Mouse (Mus musculus) adrenal gland, adult 18-20 months (tissue): ENCODE results near the gene Pabpn1l. TPM values are rescaled to one million over a fixed set of nuclear protein-coding genes. Genes with fewer than 3 reads are reported as not detected.
A peak's percentile ranks its signal among the peaks of the same experiment; 100 is the strongest.

Source experiments
- DNase-seq, 2 experiments: peaks; one replicate each; pipeline ENCODE4 v3.0.0; 2021 to 2022; ENCODE audit warnings: low spot score in 2 of 2
- total RNA-seq, 2 experiments: library from RNA; stranded (reverse); gene quantifications; 1 replicate in 1 of 2; 2 replicates in 1 of 2; pipeline ENCODE4 v1.2.3; 2021

The Pabpn1l gene
- total RNA-seq, 2 experiments from 2014 or later, result not detected

DNA sequence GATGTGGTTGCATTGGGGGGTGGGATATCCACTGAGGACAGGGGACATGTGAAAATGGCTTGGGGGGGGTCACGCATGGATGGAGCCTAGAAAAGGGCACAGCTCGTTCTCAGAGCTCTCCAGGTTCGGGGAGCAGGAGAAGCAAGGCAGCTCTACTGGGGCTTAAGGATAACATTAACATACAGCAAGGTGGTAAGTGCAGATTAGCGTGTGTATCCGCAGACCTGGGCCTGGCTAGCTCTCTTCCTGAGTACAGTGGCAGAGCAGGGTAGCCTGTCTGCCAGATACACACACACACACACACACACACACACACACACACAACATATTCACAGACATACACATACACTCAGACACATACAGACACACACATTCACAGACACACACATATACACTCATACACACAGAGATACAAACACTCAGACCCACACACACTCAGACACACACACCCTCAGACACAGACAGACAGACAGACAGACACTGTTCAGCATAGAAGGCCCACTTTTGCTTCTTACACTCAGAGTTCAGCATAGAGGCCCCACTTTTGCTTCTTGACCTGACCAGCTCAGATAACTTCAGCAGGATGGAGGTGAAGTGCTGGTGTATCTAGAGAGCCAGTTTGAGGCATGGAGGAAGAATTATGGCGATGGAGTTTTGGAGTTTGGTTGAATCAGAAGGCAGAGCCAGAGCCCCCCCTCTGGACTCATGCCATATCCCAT lies 3.7 kb downstream of the Pabpn1l start:
- DNase-seq, result no peak

DNA sequence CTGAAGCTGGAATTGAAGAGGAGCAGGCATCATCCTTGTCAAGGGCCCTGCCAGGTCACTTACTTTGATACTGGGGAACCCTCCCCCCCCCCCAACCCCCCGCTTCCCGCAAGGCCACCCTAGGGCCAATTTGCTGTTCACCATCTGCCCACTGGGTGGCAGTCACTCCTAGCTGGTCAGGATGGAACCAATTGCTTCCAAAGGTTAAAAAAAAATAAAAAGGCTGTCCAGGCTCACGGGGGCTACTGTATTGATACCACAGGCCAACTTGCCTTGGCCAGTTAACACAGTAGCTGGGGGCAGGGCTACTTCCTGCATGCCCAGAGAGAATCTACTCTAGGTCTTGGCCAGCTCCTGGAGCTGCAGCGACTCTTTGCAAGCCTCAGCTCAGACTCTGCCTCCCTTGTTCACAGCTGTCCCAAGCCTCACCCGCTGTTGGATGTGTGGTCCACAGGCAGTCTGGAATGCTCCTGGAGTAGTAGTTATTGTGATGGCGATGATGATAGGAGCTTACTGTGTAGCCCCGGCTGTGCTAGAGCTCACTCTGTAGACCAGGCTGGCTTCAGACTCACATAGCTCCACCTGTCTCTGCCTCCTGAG lies 4.5 kb downstream of the Pabpn1l start:
- peak; percentile 82 to 89 for DNase-seq

DNA sequence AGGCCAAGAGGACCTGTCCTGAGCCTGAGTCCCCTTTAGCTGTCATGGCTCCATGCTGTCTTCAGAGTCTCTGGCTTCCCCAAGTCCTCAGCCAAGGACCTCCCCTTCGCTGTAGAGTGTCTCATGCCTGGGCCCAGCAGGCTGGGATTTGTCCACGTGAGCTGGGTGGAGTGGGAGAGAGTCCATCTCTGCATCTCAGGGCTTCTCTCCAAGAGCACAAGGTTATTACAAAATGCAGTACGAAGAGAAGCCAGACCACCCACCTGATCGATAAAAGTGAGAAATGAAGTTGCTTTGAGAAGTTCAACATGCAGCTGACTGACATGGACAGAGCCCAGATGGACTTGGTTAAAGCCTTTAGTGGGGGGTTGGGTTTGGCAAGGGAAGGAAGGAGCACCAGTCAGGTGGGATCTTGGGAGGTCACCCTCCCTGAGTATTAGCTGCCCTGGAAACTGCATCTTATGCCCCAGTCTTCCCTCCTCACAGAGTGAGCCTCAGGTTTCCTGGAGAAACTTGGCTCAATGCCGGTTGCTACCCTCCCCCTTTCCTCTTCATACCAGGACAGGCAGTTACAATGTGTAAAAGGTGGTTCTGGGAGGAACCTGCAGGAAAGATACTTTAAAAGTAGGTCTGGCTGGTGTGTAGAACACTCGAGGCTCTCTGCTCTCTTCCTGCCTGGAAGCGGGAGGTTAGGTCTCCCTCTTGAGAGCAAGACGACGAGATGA lies 6.2 kb downstream of the Pabpn1l start:
- DNase-seq, result no peak

DNA sequence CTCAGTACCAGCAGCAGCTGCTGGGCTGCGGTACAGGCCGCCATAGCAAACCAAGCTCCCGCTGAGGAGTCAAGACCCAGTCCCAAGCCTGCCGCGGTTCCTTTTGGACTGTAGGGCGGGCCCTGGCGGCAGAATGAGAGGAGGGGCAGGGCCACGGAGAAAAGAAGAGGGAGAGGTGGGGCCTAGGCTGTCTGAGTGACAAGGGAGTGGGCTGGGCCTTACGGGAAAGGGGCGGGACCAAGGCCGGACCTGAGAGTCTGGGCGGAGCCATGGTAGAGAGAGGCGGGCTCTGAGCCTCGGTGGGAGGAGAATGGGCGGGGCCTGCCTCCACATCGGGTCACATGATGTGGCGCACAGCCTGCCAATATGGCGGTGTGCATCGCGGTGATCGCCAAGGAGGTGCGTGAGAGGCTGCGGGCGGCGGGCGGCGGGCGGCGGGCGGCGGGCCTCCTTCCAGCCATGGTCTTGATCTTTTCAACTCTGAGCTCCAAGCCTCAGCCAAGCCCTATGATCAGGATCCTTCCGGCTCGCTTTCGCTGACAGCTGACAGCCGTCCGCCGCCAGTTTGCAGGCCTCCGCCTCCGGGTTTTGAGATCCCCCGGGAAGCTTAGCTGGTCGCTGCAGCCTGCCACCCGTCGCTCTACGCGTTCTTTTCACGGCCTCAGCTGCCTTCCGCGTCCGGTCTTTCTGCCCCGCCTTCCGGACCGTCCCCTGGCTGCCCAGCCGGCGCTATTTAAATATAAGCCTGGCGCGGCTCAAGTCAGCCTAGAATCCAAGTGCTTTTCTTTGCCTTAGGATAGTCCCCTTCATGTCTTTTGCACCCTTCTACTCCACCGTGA lies 11.0 kb downstream of the Pabpn1l start, which contains the start of the genes Galns and Trappc2l:
Gene Galns (minus strand): TSS at position 169 of the 839 bp plus-strand sequence.
Gene Trappc2l (plus strand): TSS at position 346 of the 839 bp plus-strand sequence.
- DNase-seq, result peak; percentile 90 to 93

DNA sequence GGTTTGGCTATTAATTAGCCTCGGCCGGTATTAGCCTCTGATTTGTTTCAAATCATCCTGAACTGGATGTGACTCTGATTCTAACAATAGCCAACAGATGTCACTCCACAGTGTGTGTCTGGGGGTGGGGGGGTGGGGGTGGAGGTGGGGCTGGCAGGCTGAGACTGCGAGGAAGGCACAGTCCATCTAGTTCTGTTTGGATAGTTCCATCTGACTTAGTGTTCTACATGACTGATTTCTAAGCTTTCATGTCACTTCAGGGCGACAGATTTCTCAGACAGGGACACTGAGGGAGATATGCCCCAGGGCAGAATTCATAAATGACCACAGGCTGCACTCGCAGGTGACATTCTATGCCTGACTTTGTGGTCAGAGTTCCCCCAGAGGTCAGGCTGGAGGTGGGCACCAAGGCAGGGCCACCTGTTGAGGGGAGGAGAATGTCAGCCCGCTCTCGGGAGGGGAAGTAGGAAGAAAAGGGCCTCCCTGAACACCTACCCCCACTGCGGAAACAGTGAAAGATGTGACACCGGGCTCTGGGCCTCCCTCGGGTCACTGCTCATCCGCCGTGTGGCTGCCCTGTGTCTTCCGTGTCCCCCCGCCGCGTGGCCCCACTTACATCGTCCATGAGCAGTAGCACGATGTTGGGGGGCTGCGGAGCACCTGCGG lies 11.8 kb downstream of the Pabpn1l start:
- DNase-seq, result no peak

DNA sequence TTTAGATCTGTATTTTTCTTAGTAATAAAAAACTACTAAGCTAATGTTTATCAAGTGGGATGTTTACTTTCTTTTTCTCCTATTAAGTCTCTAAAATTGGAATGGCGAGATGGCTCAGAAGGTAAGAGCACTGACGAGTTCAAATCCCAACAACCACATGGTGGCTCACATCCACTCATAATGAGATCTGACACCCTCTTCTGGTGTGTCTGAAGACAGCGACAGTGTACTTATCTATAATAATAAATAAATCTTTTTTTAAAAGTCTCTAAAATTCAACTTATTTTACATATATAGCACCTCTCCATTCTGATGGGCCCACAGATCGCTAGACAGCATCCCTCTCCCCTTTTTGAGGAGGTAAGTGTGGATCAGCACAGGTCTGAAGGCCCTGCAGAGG lies 12.3 kb downstream of the Pabpn1l start:
- no peak for DNase-seq

DNA sequence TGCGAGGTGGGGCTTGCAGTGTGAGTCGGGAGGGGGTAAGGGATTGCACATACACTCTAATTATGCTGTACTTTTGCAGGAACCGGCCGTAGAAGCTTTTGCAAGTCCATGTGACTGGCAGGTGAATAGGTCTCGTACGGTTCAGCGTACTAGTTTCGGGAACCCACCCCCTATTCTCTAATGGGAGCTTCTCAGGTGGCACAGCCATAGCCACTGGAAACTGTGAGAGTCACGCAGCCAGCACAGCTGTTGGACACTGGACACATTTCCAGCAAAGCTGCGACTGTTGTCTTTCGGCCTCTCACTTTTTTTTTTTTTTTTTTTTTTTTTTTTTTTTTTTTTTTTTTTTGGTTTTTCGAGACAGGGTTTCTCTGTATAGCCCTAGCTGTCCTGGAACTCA lies 15.7 kb downstream of the Pabpn1l start:
- no peak for DNase-seq

DNA sequence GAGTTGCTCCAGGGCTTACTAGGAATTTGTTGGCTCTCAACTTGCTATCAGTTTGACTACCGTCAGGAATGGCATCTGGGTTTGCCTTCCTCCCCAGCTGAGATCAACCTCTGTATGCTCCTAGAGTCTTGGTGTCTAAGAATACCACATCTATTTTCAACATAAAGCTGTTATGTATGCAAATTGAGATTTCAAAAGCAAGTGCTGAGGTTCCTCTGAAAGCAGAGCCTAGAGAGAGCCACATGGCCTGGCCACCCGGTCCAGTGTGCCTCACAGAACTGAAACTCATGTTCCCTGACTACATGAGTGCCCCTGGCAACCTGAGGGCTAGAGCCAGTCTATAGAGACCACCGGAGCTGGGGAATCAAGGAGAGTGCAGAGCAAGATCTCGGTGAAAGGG lies 17.2 kb downstream of the Pabpn1l start:
- no peak for DNase-seq

DNA sequence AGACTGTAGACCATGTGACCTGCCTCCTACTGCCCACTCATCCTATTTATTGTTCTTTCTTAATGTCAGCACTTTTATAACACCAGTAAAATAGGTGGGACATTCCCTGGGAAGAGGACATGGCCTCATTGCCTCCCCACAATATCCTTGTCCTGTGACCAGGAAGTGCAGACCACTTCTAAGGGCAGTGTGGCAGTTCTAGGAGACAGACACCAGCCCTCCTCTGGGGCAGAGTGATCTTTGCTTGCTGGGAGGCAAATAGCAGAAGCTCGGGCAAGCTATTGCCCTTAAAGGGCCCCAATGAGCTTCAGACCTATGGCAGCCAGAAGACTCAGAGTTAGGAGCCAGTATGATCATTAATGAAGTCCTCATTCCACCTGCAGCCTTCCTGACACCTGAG lies 17.9 kb downstream of the Pabpn1l start:
- no peak for DNase-seq

DNA sequence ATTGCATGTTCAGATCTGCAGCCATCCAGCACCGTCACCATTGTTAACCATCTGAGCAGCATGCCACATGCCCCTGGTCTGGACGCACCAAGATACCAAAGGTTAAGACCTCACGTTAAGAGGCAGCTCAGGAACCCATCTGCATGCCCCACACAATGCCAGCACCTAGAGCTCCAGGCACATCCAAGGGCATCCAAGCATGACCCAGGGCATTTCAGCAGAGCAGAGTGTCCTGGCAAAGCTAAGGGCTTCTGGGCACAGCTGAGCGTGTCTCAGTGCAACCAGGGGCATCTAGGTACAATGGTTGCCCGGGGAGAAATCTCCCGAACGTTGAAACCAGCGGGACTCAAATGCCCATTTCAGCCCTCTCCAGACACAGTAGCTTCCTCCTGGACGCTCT lies 21.9 kb downstream of the Pabpn1l start:
- DNase-seq, result no peak

DNA sequence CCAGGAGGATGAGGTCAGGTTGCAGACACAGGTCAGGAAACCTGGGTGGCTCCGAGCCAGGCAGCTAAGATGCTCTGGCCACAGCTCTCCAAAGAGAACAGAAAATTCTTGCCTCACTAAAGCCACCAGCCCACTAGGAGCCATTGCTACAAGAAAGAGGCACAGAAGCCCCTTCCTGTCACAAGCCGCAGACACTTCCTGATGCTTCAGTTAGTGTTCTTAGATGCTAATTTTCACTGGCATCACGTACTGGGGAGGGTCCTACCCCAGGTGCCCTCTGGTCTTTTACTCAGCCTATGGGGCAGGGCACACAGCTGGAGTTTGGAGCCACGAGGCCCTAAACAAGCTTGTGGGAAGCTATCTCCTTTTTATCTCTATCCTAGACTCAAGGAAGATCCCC lies 26.5 kb downstream of the Pabpn1l start:
- DNase-seq, result no peak

DNA sequence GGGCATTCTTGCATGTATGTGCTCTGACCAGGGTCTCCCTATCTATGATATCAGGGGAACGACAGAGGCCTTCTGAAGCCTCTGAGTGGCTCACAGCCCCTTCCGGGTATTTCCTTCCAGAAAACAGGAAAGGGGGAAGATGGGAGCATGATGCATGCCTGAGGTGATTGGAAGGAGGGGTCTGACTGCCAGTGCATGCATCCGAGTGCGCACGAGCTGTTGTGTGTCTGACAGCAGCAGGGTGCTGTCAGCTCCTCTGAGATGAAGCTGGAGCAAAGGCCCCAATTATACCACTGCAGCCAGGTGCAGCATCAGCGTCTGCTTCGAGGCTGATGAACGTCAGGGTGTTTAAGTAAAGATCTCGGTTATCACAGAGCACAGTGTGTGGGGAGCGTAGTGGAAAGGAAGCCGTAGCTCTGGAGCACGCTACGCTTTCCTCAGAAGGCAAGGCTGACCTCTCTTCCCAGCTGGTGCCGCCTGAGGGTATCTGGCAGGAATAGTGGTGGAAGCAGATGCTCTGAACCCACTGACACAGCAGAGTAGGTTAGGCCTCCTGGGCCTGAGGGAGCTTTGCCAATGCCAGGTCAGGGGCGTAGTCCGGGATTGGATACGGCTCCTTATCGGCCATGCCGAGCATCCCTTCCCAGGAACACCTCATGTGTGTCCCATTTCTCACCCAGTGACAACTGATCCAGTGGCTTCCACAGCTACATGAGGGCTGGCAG lies 28.6 kb downstream of the Pabpn1l start:
- DNase-seq, result no peak

DNA sequence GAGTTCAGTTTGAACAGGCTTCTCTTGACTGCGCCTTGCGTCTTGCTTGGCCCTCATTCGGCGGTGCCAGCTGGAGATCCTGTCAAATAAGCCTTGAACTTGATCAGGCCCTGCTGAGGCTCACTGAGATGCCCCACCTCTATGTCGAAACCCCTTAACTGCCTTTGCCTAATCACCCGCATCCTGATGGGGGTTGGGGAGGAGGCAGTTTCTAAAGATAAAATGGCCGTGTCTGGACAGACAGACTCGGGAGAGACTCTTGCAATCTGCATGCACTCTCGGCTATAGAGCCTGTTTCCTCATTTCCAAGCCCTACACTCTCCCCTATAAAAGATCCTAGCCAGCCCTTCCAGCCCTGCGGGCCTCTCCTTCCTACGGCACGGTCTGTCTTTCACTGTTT lies 29.3 kb downstream of the Pabpn1l start:
- no peak for DNase-seq

DNA sequence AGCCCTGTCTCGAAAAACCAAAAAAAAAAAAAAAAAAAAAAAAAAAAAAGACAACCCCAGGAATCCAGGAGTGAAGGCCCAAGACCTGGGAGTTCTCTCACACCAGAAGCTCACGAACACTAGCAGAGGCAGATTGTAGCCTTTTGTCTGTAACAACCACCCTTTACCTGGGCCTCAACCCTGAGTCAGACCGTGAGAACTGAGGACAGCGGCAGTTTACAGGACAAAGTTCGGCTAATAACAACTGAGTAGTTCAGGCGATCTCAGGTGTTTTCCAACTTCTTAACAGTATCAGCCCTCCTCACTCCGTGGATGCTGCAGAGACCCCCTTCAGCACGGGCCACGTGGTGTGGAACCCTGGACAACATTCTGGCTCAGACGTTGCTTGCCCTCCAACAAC lies 35.8 kb downstream of the Pabpn1l start:
- DNase-seq, result no peak

DNA sequence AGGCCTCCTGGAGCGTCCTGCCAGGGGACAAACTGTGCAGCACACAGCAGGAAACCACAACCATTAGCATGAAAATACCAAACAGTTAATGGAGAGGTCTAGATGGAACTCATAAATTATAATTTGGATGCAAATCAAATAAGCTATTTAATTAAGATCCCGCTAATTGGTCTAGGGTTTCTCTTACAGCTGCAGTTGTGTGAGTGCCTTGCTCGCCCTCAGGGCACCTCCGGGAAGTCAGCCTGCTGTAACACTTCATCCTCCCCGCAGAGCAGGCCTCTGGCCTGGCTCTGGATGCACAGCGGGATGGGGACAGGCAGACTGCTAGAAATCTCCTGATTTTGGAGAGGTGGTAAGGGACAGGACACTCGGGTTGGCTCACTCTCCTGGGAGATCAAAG lies 36.4 kb downstream of the Pabpn1l start:
- no peak for DNase-seq

DNA sequence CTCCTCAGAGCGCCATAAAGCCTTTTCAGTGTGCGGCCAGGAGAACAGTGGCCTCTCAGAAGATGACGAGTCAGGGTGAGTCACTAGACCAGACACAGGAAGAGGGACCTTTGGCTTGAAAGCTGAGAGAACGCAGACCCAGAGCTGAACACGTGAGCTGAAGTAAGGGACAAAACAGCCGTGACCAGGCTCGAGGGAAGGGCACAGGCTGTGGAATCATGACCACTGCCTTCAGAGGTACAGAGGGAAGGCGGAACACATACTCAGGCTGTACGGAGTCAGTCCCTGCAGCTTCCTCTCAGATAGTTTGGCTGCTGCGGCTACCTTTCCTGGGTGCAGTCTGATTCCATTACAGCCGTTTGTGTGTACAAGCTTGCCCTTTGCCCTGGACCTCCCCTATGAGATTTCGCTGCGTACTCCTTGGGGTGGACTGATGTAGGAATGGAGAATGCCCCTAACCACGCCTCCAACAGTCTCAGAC lies 37.1 kb downstream of the Pabpn1l start:
- DNase-seq, result no peak

DNA sequence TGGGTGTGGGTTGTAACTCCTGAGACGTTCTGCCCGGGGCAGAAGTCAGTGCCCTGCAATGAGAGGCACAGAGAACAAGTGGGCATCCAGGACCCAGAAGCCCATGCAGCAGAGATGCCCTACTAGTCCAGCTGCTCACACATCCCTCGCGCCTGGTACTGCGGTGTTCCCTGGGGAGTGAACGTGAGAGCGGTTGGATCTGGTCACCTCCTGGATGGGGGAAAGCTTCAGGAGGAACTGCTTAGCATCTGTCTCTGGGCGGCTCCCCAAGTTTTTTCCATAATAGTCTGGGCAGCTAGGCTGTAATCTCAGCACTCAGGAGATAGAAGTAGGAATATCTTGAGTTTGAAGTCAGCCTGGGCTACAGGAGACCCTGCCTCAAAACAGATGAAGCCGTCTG lies 37.6 kb downstream of the Pabpn1l start:
- no peak for DNase-seq

DNA sequence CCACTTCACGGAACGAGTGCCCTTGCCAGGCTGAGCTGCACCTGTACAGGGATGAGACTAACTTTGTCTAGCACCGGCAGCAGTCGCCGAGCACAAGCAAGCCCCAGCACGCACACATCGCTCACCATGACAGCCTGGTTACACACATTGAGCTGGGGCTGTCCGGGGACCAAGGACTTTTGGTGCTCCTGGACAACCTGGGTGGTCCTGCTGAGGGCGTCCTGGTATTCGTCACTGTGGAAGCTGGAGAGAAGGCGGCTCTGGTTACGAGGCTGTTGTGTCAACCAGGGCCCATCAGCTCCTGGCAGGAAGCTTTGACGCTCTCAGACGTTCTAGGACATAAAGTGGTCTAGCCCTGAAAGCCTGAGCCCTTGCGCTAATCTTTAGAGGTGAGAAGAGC lies 41.6 kb downstream of the Pabpn1l start:
- no peak for DNase-seq

DNA sequence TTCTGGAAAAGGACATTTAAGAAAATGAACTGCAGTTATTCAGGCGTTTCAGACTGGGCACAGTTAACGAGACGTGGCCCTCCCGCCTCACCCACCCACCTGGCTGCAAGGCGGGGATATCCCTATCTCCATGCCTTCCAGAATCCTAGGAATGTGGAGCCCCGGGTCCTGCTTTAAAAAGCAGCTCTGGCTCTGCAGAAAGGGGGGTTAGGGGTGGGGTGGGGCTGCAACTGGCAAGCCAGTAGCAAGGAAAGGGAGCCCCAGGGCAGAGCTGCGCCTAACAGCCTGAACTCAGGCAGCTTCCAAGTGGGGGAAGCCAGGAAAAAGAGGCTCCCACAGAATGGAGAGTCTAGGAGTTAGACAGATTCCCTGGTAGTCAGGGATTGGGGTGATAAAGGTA lies 43.3 kb downstream of the Pabpn1l start:
- DNase-seq, result no peak

DNA sequence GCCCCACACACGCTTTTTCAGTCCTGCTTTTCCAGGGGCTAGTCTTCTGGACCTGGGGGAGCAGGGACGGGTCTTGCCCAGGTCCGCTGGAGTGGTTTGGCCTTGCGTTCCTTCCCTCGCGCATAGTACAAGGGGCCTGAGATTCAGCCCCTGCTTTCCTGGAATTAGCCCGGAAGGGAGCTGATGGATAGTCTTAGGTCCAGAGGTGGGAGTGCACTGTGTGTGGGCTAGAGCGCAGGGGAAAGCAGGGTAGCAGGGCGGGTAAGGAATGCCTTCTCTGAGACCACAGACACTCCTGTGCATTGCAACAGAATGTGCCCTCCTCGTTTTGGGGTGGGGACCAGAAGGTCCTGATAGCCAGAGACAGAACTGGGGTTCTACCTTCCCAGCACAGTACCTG lies 45.4 kb downstream of the Pabpn1l start:
- no peak for DNase-seq
